Mouse (Mus musculus): ENCODE measurements at regions not wholly inside any gene's neighbourhood (a gene's known extent, or its start where the extent isn't known, plus 50 kb on each side); places are given as distances from the start of the nearest gene placed in this dataset.

DNA sequence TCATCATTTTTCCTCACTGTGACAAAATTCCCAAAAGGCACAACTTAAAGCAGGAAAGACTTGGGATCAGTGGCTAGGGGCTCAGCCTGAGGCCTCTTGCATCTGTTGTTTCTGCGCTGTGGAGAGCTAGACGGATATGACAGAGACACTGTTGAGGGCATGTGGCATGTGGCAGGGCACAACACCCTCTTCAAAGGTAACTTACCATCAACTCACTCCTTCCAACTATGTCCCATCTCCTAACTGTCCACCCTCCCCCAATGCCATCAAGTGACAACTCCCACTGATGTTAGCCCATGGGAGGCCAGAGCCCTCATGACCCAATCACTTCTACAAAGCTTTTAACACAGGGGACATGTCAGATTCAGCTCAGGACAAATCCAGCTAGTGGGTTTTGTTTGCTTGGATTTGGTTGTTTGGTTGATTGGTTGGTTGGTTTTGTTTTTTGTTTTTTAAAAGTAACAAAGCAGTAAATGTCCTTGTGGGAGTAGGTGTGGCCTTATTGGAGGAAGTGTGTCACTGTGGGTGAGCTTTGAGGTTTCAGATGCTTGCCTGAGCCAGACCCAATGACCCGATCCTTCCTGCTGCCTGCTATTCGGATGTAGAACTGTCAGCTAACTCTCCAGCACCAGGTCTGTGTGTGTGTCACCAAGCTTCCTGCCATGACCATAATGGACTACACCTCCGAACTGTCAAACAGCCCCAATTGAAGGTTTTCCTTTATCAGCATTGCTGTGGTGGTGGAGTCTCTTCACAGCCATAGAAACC is 53.2 kb upstream of the Lef1 start:
- DNase-seq = no peak

DNA sequence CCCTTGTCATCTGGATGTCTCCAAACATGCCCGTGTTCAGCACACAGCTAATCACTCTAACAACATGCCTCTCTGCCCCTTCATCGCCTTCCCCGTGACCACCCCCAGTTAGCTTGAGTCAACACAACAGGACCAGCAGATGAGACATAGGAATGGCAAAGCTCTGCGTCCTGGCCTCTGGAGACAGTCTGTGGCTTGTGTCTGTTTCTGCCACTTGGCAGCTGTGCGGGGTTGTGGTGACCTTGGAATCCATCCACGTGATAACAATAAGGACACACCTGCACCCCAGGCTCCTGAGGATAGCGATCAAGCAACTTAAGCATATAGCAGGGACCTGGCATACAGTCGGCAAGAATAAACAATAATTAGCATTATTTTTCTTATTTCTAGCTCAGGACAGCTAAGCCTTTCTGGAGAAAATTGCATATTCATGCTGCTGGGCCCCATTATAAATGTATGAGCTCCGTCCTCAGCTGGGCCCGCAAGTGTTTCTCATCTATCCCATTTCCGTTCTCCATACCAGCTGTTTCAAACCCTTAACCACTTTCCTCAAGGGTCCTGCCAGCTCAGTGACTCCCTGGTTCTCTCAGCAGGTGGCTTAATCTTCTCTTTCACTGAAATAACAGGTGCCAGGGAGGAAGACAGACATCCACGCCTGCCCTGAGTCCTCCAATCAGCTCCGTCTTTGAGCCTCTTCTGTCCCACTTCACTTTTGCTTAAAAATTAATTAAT is 55.9 kb upstream of the Lef1 start:
- DNase-seq = no peak

DNA sequence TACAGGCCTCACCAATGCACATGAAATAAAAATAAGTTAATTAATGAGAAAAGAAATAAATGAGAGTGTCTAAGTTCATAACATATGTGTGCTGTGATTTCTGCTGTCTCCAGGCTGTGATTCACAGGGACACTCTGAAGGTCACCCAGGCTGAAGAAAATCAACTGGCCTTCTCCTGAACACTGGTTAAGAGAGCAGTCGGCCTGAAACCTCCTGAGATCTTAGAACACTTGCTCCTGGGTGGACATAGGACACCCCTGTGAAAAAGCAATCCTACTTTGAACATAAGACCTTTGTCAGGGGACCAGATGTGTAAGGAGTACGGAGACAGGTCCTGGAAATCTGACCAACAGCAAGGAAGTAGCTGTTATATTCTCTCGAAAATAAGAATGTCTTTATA is 62.6 kb upstream of the Lef1 start:
- no peak for DNase-seq

DNA sequence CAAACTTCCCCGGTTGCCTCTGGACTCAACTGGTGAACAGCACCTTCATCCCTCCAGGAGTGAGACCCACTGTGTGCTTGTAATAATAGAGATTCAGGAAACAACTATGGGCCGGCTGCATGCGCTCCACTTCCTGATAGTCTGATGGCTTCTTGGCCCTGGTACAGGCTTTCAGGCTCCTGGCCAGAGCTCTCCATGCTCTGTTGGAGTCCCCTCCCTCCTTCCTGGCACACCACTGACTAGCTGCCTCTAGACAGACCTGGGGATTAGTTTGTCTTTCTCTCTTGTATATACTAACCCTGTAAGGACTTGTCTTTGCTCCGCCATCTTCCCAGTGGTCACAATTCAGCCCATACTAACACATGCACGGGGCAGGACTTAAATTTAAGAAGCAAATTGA is 63.9 kb upstream of the Lef1 start:
- peak; percentile 53 to 66 for DNase-seq

DNA sequence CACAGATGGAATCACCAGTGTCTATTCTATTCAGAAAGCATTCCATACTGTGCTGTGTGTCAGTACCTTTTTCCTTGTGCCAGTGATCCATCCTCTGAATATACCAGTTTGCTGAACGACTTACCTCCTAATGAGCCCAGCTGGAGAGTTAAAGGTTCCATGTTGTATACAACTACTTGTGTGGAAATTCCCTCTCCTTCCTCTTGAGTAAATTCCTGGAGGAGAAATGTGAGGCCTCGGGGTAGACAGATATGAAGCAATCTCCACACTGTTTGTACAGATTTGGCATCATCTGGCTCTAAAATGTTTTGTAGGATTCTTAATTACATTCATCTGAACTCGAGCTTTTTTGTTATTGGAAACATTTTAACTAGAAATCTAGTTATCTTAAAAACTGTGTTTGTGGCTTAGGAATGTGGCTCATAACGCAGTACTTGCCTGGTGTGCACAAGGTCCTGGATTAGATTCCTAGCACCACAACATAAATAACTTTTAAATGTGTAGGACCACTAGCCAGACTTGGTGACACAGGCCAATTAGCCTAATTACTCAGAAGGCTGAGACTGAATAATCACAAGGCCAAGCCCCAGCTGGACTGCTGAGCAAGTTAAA is 70.0 kb upstream of the Lef1 start:
- no peak for DNase-seq

DNA sequence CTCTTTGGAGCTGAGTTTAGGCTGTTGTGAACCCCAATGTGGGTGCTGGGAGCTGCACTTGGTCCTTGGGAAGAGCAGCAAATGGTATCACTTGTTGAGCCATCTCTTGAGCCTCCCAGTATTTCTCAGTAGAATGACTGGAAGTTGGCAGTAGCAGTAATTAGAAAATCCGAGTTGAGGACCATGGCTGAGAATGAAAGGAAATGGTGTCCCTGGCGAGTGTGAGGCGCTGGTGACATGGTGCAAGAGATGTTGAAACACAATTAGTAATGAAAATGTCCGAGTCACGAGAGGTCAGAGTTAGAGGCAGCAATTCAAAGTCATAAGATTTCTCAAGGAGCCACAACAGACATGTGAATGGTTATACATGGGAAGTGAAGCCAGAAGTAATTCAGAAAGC is 73.2 kb upstream of the Lef1 start:
- no peak for DNase-seq

DNA sequence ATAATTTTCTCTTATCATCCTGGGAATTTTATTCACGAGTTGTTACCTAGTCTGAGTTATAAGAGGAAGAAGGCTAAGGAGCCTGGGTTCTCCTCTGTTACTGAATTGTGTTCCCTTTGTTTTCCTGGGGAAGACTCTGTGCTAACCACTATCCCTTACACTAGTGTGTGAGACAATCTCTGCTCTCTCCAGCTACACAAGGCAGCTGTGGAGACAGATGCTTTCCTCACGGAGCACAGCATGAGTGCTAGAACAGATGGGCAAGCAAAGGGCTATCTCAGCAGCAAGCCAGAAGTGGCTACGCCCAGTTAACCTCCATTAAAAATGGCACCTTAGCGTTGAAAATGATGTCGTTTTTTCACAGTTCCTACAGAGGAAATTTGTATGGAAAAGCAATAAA is 75.5 kb upstream of the Lef1 start:
- DNase-seq = no peak

DNA sequence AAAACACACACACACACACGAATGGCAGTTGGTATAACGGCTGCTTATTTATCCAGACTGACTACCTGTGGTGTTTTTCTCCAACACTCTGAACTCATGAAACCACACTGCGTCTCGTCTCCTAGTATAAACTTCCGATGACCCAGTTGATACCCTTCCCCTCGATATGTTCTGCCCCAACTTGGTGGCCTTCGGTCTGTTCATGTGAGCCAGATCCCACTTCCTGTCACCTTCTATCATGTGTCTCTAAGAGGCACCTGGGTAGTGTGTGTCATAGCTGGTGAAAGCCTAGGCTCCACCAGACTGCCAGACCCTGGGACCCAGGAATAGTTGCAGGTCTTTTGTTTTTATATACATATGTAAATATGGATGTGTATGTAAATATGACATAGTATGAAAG is 83.9 kb upstream of the Lef1 start:
- DNase-seq = no peak

DNA sequence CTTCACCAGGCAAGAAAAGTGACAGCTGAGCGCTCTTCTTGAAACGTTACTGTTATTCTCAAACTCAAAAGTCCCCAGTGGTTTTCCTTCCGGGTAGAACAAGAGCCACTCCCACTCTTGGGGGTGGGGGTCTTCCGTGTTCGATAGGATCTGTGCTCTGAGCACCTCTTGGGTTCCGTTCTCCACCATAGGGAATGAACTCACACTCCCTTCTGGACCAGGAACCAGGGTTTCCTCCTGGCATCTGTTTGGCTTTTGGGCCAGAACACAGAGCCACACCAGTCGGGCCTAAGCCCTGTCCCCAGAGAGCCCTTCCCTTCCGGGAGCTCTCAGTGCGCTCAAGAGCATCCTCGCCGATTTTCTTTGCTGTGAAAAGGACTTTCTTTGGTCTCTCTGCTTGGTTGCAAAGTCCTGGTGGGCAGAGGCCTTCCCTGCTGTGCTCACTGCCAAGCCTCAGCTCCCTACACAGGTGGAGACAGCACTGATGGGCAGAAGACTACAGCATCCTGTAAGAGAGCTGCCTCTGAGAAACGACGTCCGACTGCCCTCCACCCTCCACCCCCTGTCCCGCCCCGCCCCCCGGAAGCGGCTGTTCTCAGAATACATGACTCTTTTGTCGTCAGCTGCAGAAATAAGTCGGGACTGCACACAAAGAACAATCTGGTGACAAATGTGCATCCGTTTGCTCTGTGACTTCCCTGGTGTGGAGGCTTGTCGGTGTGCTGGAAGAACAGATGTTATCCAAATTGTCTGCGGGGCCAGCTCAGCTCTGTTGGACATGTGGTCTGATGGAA is 90.9 kb upstream of the Lef1 start:
- DNase-seq = peak; percentile 30 to 67

DNA sequence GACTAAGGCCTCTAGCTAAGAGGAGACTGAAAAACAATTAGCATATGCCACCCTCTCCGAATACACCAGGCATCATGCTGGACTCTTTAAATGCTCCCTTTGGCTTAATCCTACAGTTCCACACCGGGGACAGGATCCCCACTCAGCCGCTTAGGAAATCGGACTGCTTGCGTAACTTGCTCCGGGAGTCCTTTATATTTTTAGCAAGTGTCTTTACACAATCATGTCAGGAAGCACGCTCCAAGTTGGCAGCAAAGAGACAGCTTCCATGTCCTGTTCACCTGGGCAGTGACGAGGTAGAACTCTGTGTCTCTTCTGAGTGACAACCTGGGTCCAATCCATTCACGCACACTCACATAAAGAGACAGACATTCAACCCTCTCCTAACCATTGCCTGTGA is 92.4 kb upstream of the Lef1 start:
- no peak for DNase-seq

DNA sequence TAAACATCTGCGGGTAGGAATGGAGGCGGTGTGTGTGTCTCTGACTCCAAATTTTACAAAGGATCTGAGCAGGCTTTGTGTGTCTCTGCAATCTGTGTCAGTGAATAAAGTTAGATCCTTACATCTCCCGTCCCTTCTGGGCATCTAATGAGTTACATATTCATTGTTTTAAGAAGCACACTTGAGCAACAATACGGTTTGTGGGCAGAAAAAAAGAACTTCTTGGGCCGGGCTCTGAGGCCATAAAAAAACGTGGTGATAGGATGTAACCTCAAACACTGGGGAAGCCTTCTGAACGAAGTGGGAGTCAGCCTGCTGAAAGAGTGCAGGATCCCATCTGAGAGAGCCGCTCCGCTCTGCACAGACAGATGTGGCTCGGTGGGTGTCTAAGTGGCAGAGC is 94.2 kb upstream of the Lef1 start:
- no peak for DNase-seq

DNA sequence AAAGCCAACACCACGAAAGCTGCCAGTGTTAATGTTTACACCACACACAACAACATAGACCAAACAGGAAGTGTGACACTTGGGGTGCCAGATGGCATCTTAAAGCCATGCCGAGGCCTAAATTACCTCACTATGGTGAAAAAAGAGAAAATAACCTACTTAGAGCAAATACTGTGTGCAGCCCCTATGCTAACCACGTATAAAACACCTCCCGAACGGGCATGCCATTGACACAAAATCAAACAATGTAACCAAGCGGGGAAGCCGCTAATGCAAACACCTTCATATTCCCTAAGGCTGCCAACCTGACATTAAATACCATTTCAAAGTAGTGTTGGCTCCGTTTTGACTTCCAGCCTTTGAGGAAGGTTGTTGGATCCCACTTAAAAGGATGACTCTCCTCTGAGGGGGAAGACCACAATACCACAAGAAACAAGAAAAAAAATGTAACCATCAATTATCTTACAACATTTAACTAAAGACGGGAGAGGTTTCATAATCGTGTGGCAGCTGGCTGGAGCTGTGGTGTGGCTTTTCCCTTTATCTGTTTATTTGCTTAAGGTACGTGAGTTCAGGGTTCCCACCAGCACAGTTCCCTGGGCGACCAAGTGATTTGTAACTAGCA is 96.1 kb upstream of the Lef1 start:
- DNase-seq = no peak

DNA sequence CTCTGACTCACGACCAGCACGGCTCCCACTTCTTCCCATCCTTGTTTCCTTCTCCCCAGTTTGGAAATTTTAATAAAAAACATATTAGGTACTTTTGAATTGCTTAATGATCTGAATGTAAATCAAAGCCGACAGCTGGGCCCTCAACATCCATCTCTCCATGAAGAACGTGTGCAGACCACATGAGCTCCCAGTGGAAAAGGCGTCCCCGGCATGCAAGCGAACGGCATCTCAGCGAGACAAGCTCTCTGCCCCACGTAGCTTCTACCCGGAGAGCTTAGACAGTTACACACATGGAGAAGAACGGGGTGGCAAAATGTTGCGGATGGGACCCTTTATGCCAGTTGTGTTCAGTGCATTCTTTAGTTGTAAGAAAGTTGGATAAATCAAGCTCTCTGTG is 109.6 kb upstream of the Lef1 start:
- DNase-seq = no peak

DNA sequence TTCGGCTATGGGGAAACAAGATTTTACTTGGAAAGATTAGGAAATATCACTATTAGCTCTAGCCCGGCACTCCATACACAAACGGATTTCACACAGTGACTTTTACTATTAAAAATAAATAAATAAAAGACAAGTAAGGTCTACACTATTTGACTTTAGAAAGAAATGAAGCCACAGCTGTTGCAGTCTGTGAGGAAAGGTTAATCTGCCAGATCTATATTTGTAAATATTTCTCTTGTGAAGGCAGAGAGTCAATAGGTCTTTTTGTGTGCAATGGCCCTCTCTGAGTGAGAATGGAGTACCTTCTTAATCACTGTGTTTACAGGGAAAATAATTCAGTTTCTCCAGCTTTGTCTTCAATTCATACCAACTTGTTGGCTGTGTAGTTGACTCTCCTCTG is 110.0 kb upstream of the Lef1 start:
- DNase-seq = no peak

DNA sequence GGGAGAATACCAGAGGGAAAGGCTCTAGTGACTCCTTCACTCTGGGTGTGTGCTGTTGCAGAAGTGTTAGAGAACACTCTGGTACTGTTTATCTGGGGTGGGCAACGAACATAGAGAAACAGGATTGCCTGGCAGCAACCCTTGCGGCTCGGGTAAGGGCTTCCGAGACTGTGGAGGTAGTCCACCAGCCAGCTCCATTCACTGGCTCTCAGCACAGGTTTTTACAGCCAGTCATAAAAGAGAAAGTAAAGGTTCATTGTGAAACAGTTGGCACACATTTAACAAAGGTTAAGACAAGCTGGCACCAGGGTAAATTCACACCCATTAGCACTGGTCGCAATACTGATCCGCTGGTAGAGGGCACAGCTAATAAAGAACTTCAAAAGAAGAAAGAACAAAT is 110.5 kb upstream of the Lef1 start:
- no peak for DNase-seq

DNA sequence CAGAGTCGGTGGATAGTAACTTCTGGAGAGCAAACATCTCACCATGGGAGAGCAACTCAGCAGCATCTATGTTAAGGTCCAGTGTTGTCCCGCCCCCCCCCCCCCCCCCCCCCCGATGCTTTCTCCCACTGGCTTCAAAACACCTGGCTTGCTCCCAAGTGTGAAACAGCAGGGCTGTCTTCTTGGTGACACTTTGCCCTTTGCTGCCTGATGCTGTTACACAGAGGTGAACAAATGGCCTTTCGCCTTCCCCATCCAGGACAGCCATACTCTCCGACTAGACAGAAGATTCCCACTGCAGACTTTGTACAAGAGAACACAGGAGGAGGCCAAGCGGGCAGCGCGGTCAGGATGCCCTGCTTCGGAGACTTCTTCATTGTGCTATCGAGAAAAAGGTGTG is 111.8 kb upstream of the Lef1 start:
- DNase-seq = no peak

DNA sequence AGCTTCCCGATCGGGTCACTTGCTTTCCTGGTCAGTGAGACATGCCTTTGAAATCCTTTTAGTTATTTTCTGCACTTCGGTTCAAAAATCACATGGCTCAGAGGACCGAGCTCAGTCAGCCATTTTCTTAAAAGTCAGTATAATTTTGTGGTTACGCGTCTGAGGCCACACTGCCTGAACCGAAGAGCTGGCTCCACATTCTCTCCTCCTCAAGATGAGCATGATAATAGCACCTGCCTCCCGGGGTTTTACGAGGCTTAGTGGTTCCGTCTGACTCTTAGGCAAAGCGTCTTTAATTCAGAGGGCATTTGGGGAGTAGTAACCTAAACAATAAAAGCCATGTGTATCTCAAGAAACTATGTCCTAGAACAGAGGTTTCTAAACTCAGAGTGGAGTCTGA is 113.5 kb upstream of the Lef1 start:
- no peak for DNase-seq

DNA sequence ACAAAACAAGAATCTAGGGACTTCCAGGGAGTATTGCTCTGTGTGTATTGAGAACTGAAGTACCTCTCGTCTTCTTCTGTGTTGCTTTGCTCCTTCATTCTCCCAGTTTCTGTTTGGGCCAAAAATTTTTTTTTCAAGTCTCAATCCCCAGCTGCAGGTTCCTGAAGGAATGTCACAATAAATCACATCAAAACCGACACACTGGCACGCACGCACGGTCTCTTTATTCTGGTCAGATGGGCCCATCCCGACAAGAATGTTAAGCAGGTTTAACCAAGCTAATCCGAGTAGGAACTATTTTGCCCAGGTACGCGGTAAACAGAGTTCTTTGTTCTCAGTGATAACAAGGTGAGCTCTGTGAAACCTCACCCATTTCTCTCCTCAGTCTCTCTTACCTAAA is 118.3 kb upstream of the Lef1 start:
- no peak for DNase-seq

DNA sequence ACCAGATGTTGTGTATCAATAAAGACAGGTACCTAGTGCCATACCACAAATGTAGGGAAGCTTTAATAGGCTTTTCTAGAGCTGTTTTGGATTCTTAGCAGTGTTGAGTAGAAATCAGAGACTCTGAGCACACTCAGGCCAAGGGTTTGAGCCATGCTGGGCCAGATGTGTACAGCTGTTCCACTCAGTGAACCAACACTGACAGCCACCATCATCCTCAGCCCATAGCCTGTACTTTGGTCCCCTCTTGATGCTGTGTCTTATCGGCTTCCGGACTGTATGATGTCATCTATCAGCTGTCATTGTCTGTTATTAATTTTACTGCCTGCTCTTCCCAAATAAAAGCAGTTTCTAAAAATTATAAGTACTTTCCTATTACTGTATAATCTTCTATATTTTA is 123.6 kb upstream of the Lef1 start:
- DNase-seq = no peak

DNA sequence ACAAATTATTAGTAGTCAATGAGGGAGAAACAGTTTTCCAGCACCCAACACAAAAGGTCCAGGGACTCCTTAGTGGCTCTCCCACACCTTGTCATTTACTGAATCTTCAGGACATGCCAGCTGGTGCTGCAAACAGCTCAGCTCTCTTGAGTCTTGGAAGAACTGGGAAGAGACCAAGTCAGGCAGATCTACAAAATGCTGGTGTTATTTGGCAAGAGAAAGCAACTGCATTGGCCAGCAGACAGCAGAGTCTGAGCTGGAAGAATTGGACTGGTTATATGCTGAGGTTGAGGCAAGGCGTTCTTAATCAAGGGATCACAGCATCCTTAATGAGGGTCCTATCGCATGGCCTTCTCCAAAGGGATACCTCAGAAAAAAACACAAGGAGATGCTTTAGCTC is 124.2 kb upstream of the Lef1 start:
- no peak for DNase-seq

DNA sequence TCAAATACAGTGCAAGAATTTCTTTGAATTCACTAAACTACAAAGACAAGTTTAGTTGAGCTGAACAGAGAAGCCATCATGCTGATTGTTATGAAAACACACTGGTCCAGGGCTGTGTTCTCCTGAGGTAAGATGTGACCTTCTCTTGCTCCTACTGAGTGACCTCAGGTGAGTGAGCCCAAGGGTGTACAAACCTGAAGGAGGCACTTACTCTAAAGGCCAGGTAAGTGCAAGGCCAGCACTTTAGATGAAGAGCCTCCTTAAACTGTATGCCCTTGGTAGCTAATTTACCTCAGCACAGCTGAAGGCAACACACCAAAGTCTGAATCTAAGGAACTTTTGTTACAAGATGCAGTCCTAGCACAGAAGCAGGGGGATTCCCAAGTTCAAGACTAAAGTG is 128.7 kb upstream of the Lef1 start:
- DNase-seq = no peak

DNA sequence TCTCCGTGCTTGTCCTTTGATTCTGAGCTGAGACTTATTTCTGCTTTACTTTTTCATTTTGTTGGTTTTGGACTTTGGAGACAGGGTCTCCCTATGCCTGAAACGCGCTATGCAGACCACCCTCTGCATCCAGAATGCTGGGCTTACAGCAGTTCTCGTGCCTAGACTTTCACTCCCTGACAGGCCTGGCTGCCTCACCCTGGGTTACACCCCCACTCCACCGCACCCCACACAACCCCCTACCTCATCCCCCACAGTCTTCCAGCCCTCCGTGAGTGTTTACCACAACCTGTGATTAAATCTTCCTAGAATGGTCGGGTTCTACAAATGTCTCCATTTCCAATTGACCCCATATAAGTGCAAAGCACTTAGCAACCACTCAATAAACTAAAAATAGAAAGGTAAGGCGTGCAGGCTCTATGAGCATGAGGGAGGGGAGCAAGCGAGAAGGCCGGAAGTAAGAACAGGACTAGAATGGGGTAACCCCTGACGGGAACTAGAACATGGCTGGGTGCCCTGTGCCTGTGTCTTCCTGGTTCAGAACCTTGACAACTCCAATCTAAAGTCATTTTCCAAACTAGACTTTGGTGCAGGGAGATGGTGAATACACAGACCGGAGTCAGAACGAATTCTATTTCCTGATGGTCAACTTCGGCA is 131.2 kb upstream of the Lef1 start:
- no peak for DNase-seq
